Mouse (Mus musculus) heart, adult 2 months (tissue): ENCODE results near the gene Ssbp4.

ENCODE experiments used
- CTCF ChIP-seq: fragments of 200-600 bp; IDR thresholded peaks from 2 replicates; pipeline ENCODE4 v1.8.1; 2022; ENCODE audit warnings: antibody characterized with exemption, mild to moderate bottlenecking, moderate library complexity
- EP300 ChIP-seq: fragments of 200-500 bp; IDR thresholded peaks from 2 replicates; pipeline ENCODE4 v1.6.1; 2011; ENCODE audit warnings: low read depth, low read length, control low read depth; ENCODE audit not compliant: insufficient read depth
- POLR2A ChIP-seq: fragments of 200-500 bp; IDR thresholded peaks from 2 replicates; pipeline ENCODE4 v1.6.1; 2011; ENCODE audit warnings: mild to moderate bottlenecking, low read depth, low read length, control low read depth; ENCODE audit not compliant: insufficient read depth

GRCm38 (mm10) chr8:70649324-70649723, 40.7 kb upstream of the Ssbp4 start:
- TF ChIP-seq CTCF (no peak), POLR2A (peak; percentile 55), EP300 (peak; percentile 98)
